7 mouse cellular contexts compared by ENCODE assay signal in genomic region chr5:58174335-58174734, GRCm38 (mm10).
DNase-seq lines count a peak whose midpoint lies in the region; ATAC-seq lines count a peak whose summit lies in the region.
"Not testable (repeated sequence)": the region's sequence is repeated elsewhere in the genome, so short reads cannot be mapped to it uniquely, and the experiment has no call there.

No protein-coding gene starts in this region.

- not testable (repeated sequence) for H3K36me3 ChIP-seq in embryonic facial prominence, embryonic 13.5 days; hindbrain, embryonic 14.5 days (replicated peaks; ENCODE audit: control insufficient read depth, insufficient read depth); midbrain, embryonic 12.5 days; neural tube, embryonic 14.5 days (ENCODE audit: control insufficient read depth, insufficient read depth, low read length)

- peak; percentile 4 for DNase-seq in brain, adult 2 months (ENCODE audit: low read depth, low spot score)
- DNase-seq in gastrocnemius, postnatal 10 days, result peak; percentile 7
- DNase-seq in hindbrain, embryonic 14.5 days (ENCODE audit: low spot score), result peak; percentile 28
- peak; percentile 8 to 11 for DNase-seq in kidney, postnatal 4 days

- peak overlapping the region; percentile 71; the same call in 1 of the 2 replicates for H3K27ac ChIP-seq in embryonic facial prominence, embryonic 13.5 days
- H3K27ac ChIP-seq in hindbrain, embryonic 14.5 days; midbrain, embryonic 12.5 days (replicated peaks); neural tube, embryonic 14.5 days (ENCODE audit: low read depth, low read length): not testable (repeated sequence)

- H3K9me3 ChIP-seq in embryonic facial prominence, embryonic 13.5 days; hindbrain, embryonic 14.5 days (ENCODE audit: control insufficient read depth, low read length); midbrain, embryonic 12.5 days; neural tube, embryonic 14.5 days (ENCODE audit: control insufficient read depth, low read length): not testable (repeated sequence)

- not testable (repeated sequence) for H3K4me1 ChIP-seq in embryonic facial prominence, embryonic 13.5 days; hindbrain, embryonic 14.5 days (replicated peaks; ENCODE audit: control insufficient read depth, insufficient read depth, low read length); midbrain, embryonic 12.5 days; neural tube, embryonic 14.5 days (ENCODE audit: control insufficient read depth, insufficient read depth, low read length)

- H3K4me3 ChIP-seq in embryonic facial prominence, embryonic 13.5 days; hindbrain, embryonic 14.5 days (replicated peaks; ENCODE audit: low read length); midbrain, embryonic 12.5 days; neural tube, embryonic 14.5 days (ENCODE audit: low read depth, low read length): not testable (repeated sequence)

- not testable (repeated sequence) for ATAC-seq in embryonic facial prominence, embryonic 13.5 days (ENCODE audit: insufficient number of reproducible peaks, insufficient read depth, low FRiP score, low TSS enrichment, low read depth); hindbrain, embryonic 14.5 days (ENCODE audit: low FRiP score)
- 0 out of 2 replicates have a peak, but pooled peaks have one; percentile 34 for ATAC-seq in midbrain, embryonic 12.5 days (ENCODE audit: low FRiP score, low read depth)
- peak; percentile 63; the same call in 1 of the 2 replicates for ATAC-seq in neural tube, embryonic 14.5 days (ENCODE audit: low read depth)

- not testable (repeated sequence) for H3K9ac ChIP-seq in embryonic facial prominence, embryonic 13.5 days; hindbrain, embryonic 14.5 days; midbrain, embryonic 12.5 days (replicated peaks); neural tube, embryonic 14.5 days (replicated peaks; ENCODE audit: low read depth, low read length)

- not testable (repeated sequence) for H3K27me3 ChIP-seq in embryonic facial prominence, embryonic 13.5 days; hindbrain, embryonic 14.5 days (ENCODE audit: control insufficient read depth, insufficient read depth, low read length); midbrain, embryonic 12.5 days; neural tube, embryonic 14.5 days (ENCODE audit: control insufficient read depth, insufficient read depth, low read length)

- not testable (repeated sequence) for H3K4me2 ChIP-seq in embryonic facial prominence, embryonic 13.5 days; hindbrain, embryonic 14.5 days (replicated peaks); midbrain, embryonic 12.5 days (replicated peaks); neural tube, embryonic 14.5 days (ENCODE audit: low read depth, low read length)
